Mouse (Mus musculus): ENCODE data around the gene Abca8a.

- TF ChIP-seq NELFE (IDR thresholded peaks at IDR 0.05; ENCODE audit: low read depth, low read length) (no peak), CTCF (conservative IDR thresholded peaks at IDR 0.05 in 1 of 2, IDR thresholded peaks at IDR 0.05 in 1 of 2; ENCODE audit: low read depth in 2 of 2, low read length in 2 of 2) (no peak), UBTF (IDR thresholded peaks at IDR 0.05; ENCODE audit: low read depth, low read length) (no peak), MYC (IDR thresholded peaks at IDR 0.05; ENCODE audit: low read depth, low read length) (no peak), MAZ (IDR thresholded peaks at IDR 0.05; ENCODE audit: low read depth, low read length) (no peak), POLR2AphosphoS2 (IDR thresholded peaks at IDR 0.05; ENCODE audit: low read depth, low read length) (no peak), ZNF384 (IDR thresholded peaks at IDR 0.05; ENCODE audit: low read depth, low read length) (no peak), E2F4 (IDR thresholded peaks at IDR 0.05; ENCODE audit: insufficient replicate concordance, low read depth, low read length) (no peak), MEF2A (IDR thresholded peaks at IDR 0.05; ENCODE audit: borderline replicate concordance, low read depth, low read length) (no peak), POLR2A (IDR thresholded peaks at IDR 0.05; ENCODE audit: low read depth, low read length) (no peak), HCFC1 (IDR thresholded peaks at IDR 0.05; ENCODE audit: low read depth, low read length) (no peak)
Observed at GRCm38 (mm10) chr11:110072158-110072557, 23.6 kb downstream of the Abca8a start.
